Mouse (Mus musculus): ENCODE measurements around the gene Cep78. TPM values are rescaled to one million over a fixed set of nuclear protein-coding genes. Genes with fewer than 3 reads are reported as not detected.

Gene Cep78
- polyA plus RNA-seq, 1 experiment from 2014 or later = 55.8 TPM

DNA sequence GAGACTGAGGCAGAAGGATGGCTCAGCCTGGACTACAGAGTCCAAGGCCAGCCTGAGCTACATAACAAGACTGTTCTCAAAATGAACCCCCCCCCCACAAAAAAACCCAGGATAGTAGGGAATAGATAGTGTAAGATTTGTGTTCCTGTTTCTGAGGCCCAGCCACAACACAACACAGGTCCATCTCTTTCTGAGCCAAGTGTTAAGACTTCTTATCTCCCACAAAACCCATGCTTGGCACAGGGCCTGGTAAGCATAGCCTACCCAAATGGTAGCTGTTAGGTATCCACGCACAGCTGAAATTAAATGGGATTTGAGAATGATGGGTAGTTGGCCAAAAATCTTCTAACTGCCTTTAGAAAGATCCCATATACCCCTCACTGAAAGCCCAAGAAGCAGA, 74.3 kb downstream of the Cep78 start:
- ATAC-seq (ENCODE audit: insufficient number of reproducible peaks, low FRiP score, low TSS enrichment, low read depth) (no peak), DNase-seq (ENCODE audit: low spot score) (no peak)
- Histone ChIP-seq H3K4me3 (ENCODE audit: low read depth, low read length) (no peak overlapping the region), H3K9me3 (ENCODE audit: control insufficient read depth, low read length) (no peaks in the 10 kb centered on the region), H3K27ac (replicated peaks; ENCODE audit: low read depth, low read length) (no peak overlapping the region), H3K27me3 (ENCODE audit: control insufficient read depth, insufficient read depth, low read length) (no peaks in the 10 kb centered on the region), H3K4me2 (ENCODE audit: low read depth, severe bottlenecking) (no peak overlapping the region), H3K36me3 (ENCODE audit: control insufficient read depth, insufficient read depth, low read length) (peaks cover 10% of the 10 kb centered on the region), H3K9ac (ENCODE audit: low read length) (no peak overlapping the region), H3K4me1 (ENCODE audit: control insufficient read depth, insufficient read depth, low read length) (no peaks in the 10 kb centered on the region)
- 100% methylated on average over 1 of the region's 1 CpGs for WGBS

- Histone ChIP-seq H3K27ac (replicated peaks; ENCODE audit: low read depth, low read length) (no peak overlapping the region), H3K4me2 (ENCODE audit: low read depth, severe bottlenecking) (no peak overlapping the region), H3K9me3 (ENCODE audit: control insufficient read depth, low read length) (no peaks in the 10 kb centered on the region), H3K9ac (ENCODE audit: low read length) (no peak overlapping the region), H3K36me3 (ENCODE audit: control insufficient read depth, insufficient read depth, low read length) (peaks cover 10% of the 10 kb centered on the region), H3K4me1 (ENCODE audit: control insufficient read depth, insufficient read depth, low read length) (no peaks in the 10 kb centered on the region), H3K4me3 (ENCODE audit: low read depth, low read length) (no peak overlapping the region), H3K27me3 (ENCODE audit: control insufficient read depth, insufficient read depth, low read length) (no peaks in the 10 kb centered on the region)
- 86% methylated on average over 5 of the region's 5 CpGs for WGBS
- DNase-seq (ENCODE audit: low spot score) (no peak), ATAC-seq (ENCODE audit: insufficient number of reproducible peaks, low FRiP score, low TSS enrichment, low read depth) (no peak)
Measured at GRCm38 (mm10) chr19:15908016-15908415, 76.8 kb downstream of the Cep78 start.

Other genes starting within 250 kb of the Cep78 start
- 88.6 and 97.9 TPM in 2 replicates for gene Psat1, start 37.7 kb downstream of the Cep78 start, polyA plus RNA-seq (2014; fragmentation: Nextera tagmentation; extraction: Ambion mirVana)
- gene Gnaq, start 147.8 kb upstream of the Cep78 start, polyA plus RNA-seq (2014; fragmentation: Nextera tagmentation; extraction: Ambion mirVana) = 14.1 and 15.2 TPM in 2 replicates

All from limb, embryonic 11.5 days (tissue).